Mouse (Mus musculus): ENCODE results near the gene Imp3.

Imp3 gene

GRCm38 (mm10) chr9:56973960-56974524 lies 36.8 kb downstream of the Imp3 start:
- DNase-seq (ENCODE audit: low spot score), result no peak

- DNase-seq (ENCODE audit: low spot score), result no peak
Observed at GRCm38 (mm10) chr9:56975199-56975598, 37.9 kb downstream of the Imp3 start.

GRCm38 (mm10) chr9:56980186-56980585 lies 42.9 kb downstream of the Imp3 start:
- DNase-seq (ENCODE audit: low spot score), result no peak

- DNase-seq (ENCODE audit: low spot score), result no peak
Observed at GRCm38 (mm10) chr9:56981502-56981901, 44.2 kb downstream of the Imp3 start.

All from yolk sac, embryonic 10.5 days (tissue).